Mouse (Mus musculus) gastrocnemius, adult 8-10 months (tissue): ENCODE measurements around the gene Dusp23. TPM values are rescaled to one million over a fixed set of nuclear protein-coding genes. Genes with fewer than 3 reads are reported as not detected.

ENCODE experiments used
- DNase-seq, 2 experiments: peaks; one replicate each; pipeline ENCODE4 v3.0.0; 2022; ENCODE audit warnings: low spot score in 2 of 2
- total RNA-seq, 4 experiments: library from RNA; stranded (reverse); gene quantifications; 2 replicates each; pipeline ENCODE4 v1.2.4; 2022

The Dusp23 gene
- 10 to 100 TPM; 28.1 to 33.7 (median 33.5) TPM for total RNA-seq

GRCm38 (mm10) chr1:172632451-172633326, at the start of gene Dusp23:
TSS of gene Dusp23 (minus strand) at chr1:172632962.
- peak; percentile 98 for DNase-seq

DNA sequence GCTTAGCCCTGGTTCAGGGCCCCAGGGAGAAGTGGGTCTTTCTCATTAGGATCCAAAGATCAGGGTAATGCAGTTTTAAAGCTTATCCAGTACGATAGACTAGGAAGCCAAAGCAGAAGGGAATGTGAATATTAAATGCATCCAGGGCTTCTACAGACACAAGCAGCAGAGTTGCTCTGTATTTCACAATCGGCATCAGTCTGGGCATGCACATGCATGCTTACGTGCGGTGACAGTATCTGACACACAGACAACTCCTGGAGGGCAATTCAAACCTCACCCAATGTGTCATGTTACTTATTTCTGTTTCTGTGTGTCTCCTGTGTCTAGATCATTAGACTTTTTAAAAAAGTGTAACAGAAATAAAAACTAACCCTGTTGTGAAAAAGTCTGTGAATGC, 48.0 kb upstream of the Dusp23 start:
- no peak for DNase-seq

DNA sequence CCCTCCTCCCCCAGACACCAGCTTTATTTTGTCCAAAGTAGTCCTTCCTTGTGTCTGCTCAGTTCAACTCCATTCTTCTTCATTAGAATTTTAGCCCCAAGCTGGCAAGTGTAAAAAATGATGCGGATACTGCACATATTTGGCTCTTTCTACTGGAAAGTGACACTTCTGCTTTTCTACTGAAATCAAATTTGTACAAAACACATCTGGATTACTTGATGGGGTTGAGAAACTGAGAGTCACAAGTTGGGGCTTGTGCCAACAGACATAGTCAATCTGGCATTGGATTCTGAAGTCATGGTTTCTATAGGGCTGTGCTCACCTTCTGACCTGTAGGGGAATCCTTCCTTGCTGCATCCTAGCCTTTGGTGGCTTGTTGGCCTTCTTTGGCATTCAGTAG, 38.0 kb upstream of the Dusp23 start:
- no peak for DNase-seq

DNA sequence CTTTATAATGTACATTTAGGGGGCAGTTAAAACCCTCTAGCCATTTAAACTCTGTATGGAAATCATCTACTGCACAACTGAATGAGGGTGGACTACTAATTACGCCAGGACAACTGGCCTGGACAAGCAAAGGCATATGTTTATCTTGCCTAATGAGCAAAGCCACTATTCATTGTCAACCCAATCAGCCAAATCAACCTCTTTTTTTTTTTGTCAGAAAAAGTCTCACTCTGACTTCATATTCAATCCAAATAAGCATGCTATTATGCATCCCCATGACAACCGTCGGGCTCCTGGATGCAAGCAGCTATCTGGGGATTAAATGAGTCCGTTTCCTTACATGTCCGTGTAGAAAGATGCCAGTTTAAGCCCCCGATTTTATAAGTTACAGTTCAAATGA, 34.8 kb upstream of the Dusp23 start:
- DNase-seq, result no peak

DNA sequence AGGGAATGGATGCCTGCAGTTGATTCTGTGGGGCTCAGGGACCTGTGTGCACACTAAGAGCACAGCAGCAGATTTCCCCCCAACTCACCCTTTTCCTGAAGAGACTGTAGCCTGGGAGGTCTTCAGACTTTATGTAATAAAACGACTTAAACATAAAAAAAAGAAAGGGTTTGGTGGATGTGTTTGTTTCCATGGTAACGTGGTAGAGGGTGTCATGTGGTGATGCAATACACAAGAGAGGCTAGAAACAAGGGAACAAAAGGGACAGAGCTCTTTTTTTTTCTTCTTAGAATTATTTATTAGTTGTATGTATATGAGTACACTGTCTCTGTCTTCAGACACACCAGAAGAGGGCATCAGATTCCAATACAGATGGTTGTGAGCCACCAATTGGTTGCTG, 32.7 kb upstream of the Dusp23 start:
- no peak for DNase-seq

GRCm38 (mm10) chr1:172659688-172660087, 26.9 kb upstream of the Dusp23 start:
- no peak for DNase-seq

- DNase-seq, result no peak
Observed at GRCm38 (mm10) chr1:172657266-172657665, 24.5 kb upstream of the Dusp23 start.

GRCm38 (mm10) chr1:172653900-172654299, 21.1 kb upstream of the Dusp23 start:
- DNase-seq, result no peak

GRCm38 (mm10) chr1:172652040-172652662, 19.4 kb upstream of the Dusp23 start:
- no peak for DNase-seq

GRCm38 (mm10) chr1:172651288-172651987, 18.7 kb upstream of the Dusp23 start:
- DNase-seq, result no peak

DNA sequence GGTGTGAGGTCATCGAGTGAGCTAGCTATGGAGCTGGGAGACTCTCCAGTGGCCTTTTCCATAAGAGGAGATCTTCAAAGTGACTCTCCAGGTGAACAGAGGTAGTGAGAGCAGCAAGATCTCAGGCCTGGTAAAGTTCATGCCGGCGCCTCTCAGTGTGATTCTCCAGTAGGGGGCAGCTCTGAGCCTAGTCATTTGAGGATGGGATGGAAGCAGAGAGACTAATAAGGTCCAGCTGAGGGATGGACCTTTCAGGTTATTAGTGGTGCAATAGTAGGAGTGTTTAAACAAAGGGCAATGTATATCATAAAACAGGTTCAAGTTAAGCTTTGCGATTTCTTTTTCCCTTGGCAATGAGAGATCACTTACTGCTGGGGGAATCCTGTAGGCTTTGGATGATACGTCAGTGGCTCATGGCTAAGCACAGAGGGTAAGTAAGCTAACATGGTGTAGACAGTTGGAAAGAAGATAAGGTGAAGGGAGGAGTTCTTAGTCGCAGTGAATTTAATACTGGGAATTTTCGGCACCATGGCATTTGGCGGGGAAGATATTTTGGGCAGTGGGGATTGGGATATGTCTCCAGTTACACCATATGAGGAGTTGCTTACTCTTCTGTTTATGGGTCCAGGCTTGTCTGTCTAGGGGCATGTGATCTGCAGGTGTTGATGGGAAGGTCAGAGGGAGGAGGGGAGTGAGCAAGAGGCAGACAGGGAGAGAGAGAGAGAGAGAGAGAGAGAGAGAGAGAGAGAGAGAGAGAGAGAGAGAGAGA, 17.9 kb upstream of the Dusp23 start:
- DNase-seq, result peak; percentile 10 to 54

DNA sequence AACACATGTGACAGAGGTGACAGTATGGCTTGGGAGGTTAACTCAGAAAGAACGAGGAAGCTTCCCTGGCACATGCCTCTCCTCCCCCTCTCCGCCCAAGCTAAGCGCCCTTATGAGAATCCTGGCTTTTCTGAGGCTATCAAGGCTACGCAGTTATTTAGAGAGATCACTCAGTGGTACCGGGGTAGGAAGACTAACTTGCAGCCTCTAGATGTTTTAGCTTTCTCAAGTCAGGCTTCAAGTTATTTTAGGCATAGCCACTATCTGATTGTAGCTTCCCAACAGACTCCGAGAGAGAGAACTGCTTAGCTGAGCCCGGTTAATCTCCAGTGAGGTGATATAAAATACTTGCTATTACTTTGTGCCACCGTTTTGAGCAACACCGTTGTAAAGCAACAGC, 16.6 kb upstream of the Dusp23 start:
- DNase-seq, result no peak

DNA sequence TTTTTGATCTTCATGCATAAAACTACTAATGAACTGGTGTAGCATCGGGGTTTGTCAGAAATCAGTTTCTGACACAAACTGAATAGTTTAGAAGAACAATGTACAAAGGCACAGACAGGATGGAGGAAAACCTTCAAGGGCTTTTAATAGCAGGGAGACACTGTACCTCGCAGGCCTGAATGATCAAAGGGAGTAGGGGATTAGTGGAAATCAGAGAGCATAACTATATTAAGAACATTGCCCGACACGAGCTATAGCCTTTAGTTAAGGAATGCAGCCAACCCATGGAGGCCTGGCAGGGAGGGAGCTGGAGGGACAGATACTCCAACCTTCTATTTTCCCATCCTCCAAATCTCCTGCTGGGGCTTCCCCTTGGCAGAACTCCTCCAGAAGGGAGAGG, 14.5 kb upstream of the Dusp23 start:
- no peak for DNase-seq

DNA sequence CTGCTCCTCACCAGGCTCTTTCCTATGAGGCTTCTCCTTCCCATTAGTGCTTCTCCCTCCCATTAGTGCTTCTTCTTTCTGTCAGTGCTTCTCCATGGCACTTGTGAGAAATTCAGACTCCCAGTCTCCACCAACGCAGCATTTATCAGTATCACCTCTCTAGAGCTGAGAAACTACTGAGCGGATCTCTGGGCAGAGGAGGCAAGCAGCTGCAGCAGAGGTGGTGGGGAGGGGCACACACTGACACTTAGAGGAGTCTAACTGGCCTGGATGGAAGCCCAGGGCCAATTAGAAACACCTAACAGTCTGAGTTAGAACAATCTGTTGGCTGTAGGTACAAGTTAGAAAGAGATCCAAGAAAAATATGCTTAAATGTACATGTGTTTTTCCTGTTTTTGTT, 6.0 kb upstream of the Dusp23 start:
- no peak for DNase-seq

DNA sequence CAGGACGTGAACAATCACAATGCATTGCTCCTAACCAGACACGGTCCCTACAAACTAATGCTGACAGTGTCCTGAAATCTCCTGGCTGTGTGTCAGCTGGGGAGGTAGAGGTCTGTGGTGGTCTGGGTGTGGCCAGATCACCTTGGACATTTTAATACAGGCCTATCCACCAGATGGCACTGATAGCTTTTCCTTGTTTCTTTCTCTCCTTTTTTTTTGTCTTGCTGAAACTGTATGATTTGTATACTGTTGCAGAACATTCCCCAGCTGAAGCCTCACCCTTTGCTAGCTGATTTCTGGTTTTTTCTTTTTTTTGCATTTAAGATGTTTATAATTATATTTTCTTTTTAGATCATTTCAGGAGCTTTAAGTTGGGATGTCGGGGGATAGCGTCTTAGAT, 5.0 kb upstream of the Dusp23 start:
- no peak for DNase-seq

- no peak for DNase-seq
Observed at GRCm38 (mm10) chr1:172636266-172636665, 3.5 kb upstream of the Dusp23 start.

DNA sequence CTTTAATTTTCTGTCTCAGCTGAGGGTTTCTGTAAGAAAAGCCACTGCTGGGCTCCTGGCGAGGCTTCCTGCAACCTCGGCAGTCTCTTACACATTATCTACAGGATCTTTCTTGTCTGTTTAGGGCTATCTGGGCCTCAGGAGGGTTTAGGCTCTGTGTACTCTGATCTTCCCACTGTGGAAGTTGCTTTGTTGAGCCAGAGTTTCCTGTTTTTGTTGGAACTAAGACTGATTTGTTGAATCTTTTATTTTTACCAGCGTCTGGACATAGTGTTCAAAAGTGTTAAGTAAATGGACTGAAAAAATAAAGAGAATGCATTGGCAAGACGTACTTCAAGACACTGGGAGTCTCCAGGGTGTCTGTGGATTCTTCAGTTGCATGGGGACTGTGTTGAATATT, 2.5 kb upstream of the Dusp23 start:
- DNase-seq, result no peak

DNA sequence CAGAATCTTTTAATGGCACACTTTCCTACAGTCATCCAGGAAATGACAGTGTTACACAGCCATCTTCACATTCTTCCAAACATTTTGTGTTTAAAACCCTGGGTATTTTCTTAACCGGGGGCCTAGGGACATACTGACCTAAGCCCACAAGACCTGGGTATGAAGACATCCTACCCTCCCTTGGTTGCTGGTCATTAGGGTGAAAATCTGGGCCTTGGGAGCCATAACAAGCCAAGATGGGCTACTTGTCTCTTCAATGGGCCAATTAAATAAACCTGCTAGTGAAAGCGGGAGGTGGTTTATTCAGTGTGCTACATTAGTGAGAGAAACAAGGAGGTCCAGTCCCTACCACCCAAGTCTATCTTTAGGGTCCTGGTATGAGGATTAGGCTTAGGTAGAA, 1.4 kb upstream of the Dusp23 start:
- no peak for DNase-seq

DNA sequence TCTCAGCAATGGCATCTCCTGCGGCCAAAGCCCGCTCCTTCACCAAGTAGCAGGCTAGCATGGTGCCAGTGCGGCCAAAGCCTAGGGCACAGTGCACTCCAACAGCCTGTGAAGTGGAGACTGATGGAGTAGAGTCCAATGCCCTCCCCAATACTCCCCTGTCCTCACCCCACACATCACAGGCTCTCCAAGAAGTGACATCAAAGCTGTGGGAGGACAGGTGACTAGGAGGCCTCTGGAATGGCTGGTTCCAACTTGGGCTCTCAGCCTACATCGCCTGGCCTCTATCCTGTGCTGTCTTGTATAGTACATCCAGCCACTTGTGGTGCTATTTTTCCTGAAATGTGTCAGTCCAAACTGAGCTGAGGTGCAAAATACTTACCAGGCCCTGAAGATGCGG, 1.0 kb downstream of the Dusp23 start:
- no peak for DNase-seq

GRCm38 (mm10) chr1:172629831-172630230, 2.9 kb downstream of the Dusp23 start:
- no peak for DNase-seq

DNA sequence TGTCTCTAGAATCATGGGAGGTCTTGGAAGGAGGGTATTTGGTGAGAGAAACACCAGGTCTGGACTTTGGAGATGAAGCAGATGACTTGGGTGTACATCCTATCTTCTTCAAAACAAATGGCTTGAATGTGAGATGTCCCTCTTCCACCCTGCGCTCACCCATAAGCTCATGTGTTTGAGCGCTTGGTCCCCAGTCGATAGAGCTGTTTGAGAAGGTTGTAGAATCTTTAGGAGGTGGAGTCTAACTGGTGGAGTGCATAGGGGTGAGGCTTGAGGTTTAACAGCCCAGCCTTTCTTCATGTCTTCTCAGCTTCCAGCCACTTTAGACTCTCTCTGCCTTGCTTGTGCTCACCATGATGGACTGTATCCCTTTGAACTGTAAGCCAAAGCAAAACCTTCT, 6.5 kb downstream of the Dusp23 start:
- DNase-seq, result no peak

- DNase-seq, result no peak
Observed at GRCm38 (mm10) chr1:172624081-172624480, 8.7 kb downstream of the Dusp23 start.
